Mouse (Mus musculus): ENCODE measurements at regions not wholly inside any gene's neighbourhood (a gene's known extent, or its start where the extent isn't known, plus 50 kb on each side); places are given as distances from the start of the nearest gene placed in this dataset.

DNA sequence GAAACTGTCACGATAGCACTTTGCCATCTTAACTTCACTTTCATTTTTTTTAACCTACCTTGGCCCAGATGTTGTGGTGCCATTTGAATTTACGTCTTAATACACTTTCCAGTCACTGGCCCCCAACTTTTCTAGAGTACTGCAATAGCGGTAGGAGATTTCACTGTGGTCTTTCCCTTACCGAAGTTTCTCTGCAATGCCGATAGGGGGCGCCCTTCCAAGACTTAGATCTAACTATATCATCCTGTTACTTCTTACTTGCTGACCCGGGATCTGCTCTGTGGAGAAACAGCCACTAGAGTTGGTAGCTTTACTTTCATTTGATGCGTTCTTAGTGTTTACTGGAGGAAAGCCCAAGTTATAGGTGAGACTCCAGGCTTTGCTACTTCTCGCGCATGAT lies 92.6 kb upstream of the Hmgn3 start:
- no peaks in the 10 kb centered on the region for H3K36me3 ChIP-seq (replicated peaks; ENCODE audit: control insufficient read depth, insufficient read depth, low read length)
- no peak overlapping the region for H3K4me3 ChIP-seq (ENCODE audit: low read depth, low read length)
- H3K27me3 ChIP-seq (ENCODE audit: control insufficient read depth, insufficient read depth, low read length) = no peaks in the 10 kb centered on the region
- ATAC-seq (ENCODE audit: insufficient read depth, low read depth) (no peak), DNase-seq (ENCODE audit: low spot score) (no peak)
- H3K9me3 ChIP-seq (replicated peaks; ENCODE audit: control insufficient read depth, low read length) = no peaks in the 10 kb centered on the region
- H3K4me1 ChIP-seq (ENCODE audit: control insufficient read depth, insufficient read depth) = no peaks in the 10 kb centered on the region
- no peak overlapping the region for H3K9ac ChIP-seq (replicated peaks; ENCODE audit: low read depth, low read length)
- no peak for TF ChIP-seq CTCF (IDR thresholded peaks at IDR 0.05; ENCODE audit: low read depth)
- TF ChIP-seq EP300 (IDR thresholded peaks at IDR 0.05; ENCODE audit: low read depth) = no peak
- H3K4me2 ChIP-seq (ENCODE audit: low read depth, low read length) = no peak overlapping the region
- H3K27ac ChIP-seq (ENCODE audit: low read depth) = no peak overlapping the region
- WGBS = 77% methylated on average over 10 of the region's 10 CpGs

DNA sequence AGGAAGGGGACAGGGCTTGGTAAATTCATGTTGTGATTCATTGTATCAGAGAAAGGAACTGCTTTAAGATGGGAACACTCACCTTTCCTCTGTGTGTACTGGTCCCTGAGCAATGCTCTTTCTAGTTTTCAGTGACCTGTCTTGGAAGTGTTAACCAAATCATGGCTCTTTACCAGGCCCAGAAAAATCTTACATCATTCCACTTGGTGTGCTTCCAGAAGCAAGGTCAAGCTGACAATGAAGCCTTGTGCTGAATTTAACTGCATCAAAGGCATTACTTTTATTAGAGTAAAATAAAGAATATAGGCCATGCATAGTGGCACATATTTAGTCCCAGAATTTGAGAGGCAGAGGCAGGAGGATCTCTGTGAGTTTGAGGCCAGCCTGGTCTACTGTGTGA lies 75.4 kb upstream of the Hmgn3 start:
- Histone ChIP-seq H3K4me1 (ENCODE audit: control insufficient read depth, insufficient read depth) (no peaks in the 10 kb centered on the region), H3K4me3 (ENCODE audit: low read depth, low read length) (no peak overlapping the region), H3K9me3 (replicated peaks; ENCODE audit: control insufficient read depth, low read length) (no peaks in the 10 kb centered on the region), H3K4me2 (ENCODE audit: low read depth, low read length) (no peak overlapping the region), H3K27me3 (ENCODE audit: control insufficient read depth, insufficient read depth, low read length) (no peaks in the 10 kb centered on the region), H3K9ac (replicated peaks; ENCODE audit: low read depth, low read length) (no peak overlapping the region), H3K36me3 (replicated peaks; ENCODE audit: control insufficient read depth, insufficient read depth, low read length) (no peaks in the 10 kb centered on the region), H3K27ac (ENCODE audit: low read depth) (no peak overlapping the region)
- ATAC-seq (ENCODE audit: insufficient read depth, low read depth) (no peak), DNase-seq (ENCODE audit: low spot score) (no peak)
- TF ChIP-seq EP300 (IDR thresholded peaks at IDR 0.05; ENCODE audit: low read depth) (no peak), CTCF (IDR thresholded peaks at IDR 0.05; ENCODE audit: low read depth) (no peak)

DNA sequence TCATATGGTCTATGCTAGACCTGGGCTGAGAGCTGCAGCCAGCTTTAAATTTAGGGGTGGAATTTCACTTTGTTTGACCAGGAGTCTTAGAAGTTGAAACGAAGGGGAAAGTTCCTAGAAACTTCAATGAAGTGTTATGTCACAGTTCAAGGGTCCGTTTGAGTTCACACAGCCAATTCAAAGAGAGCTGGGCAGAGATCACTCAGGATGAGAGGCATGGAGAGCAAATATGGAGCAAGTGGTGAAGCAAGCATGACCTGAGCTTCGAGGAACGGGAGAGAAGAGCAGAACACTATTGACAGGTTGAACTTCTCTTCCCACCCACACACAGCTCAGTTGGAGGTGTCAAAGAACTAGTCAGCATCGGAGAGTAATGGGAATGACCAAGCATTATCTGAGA lies 56.1 kb upstream of the Hmgn3 start:
- WGBS = 65% methylated on average over 5 of the region's 5 CpGs

DNA sequence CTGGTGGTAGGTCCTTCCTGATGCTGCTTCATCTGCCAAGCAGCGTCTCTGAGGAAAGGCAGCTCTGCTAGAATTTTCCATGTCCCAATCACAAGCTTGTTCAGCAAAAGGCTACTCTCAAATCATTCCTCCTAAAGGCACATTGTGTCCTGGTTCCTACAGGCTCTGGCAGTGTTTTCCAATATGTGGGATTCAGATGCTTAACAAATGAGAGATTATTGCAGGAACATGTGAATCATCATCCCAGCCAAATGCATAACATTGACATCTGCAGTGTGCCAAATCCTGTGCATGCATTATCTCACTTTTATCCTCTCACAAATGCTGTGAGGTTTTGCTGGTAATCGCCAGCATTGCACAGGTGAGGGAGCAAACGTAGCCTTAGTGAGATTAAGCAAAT lies 53.3 kb upstream of the Hmgn3 start:
- no peak overlapping the region for H3K27ac ChIP-seq (ENCODE audit: low read depth)
- no peak for ATAC-seq (ENCODE audit: insufficient read depth, low read depth)
- H3K27me3 ChIP-seq (ENCODE audit: control insufficient read depth, insufficient read depth, low read length) = no peaks in the 10 kb centered on the region
- WGBS = 81% methylated on average over 3 of the region's 3 CpGs
- TF ChIP-seq CTCF (IDR thresholded peaks at IDR 0.05; ENCODE audit: low read depth) = no peak
- no peak for TF ChIP-seq EP300 (IDR thresholded peaks at IDR 0.05; ENCODE audit: low read depth)
- no peaks in the 10 kb centered on the region for H3K36me3 ChIP-seq (replicated peaks; ENCODE audit: control insufficient read depth, insufficient read depth, low read length)
- no peak overlapping the region for H3K4me3 ChIP-seq (ENCODE audit: low read depth, low read length)
- H3K9me3 ChIP-seq (replicated peaks; ENCODE audit: control insufficient read depth, low read length) = no peaks in the 10 kb centered on the region
- H3K9ac ChIP-seq (replicated peaks; ENCODE audit: low read depth, low read length) = no peak overlapping the region
- DNase-seq (ENCODE audit: low spot score) = no peak
- H3K4me1 ChIP-seq (ENCODE audit: control insufficient read depth, insufficient read depth) = no peaks in the 10 kb centered on the region
- no peak overlapping the region for H3K4me2 ChIP-seq (ENCODE audit: low read depth, low read length)

More for the DNA sequence above, 56.1 kb upstream of the Hmgn3 start:
- DNase-seq (ENCODE audit: low spot score) = no peak
- no peaks in the 10 kb centered on the region for H3K27me3 ChIP-seq (ENCODE audit: control insufficient read depth, insufficient read depth, low read length)
- no peak overlapping the region for H3K4me2 ChIP-seq (ENCODE audit: low read depth, low read length)
- no peak overlapping the region for H3K4me3 ChIP-seq (ENCODE audit: low read depth, low read length)
- H3K4me1 ChIP-seq (ENCODE audit: control insufficient read depth, insufficient read depth) = no peaks in the 10 kb centered on the region
- H3K9ac ChIP-seq (replicated peaks; ENCODE audit: low read depth, low read length) = no peak overlapping the region
- no peak overlapping the region for H3K27ac ChIP-seq (ENCODE audit: low read depth)
- H3K9me3 ChIP-seq (replicated peaks; ENCODE audit: control insufficient read depth, low read length) = no peaks in the 10 kb centered on the region
- ATAC-seq (ENCODE audit: insufficient read depth, low read depth) = no peak
- no peaks in the 10 kb centered on the region for H3K36me3 ChIP-seq (replicated peaks; ENCODE audit: control insufficient read depth, insufficient read depth, low read length)
- TF ChIP-seq CTCF (IDR thresholded peaks at IDR 0.05; ENCODE audit: low read depth) = no peak
- TF ChIP-seq EP300 (IDR thresholded peaks at IDR 0.05; ENCODE audit: low read depth) = no peak

DNA sequence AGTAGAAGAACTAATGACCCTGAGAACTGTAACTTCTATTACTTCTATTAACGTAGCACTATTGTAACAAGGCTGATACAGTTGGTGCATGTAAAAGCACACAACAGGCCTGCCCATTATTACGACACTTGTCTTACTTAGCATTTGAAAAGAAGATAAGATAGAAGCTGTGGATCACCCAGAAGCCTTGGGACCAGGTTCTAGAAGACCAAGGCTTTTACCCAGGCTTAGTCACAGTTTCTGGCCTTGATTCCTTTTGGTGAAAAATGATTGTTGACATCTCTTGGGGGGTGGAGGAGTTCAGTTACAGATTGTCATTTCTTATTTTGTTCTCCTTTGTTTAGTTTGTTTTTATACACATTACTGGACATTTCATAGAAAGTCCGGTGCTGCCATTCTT lies 52.7 kb upstream of the Hmgn3 start:
- Histone ChIP-seq H3K36me3 (replicated peaks; ENCODE audit: control insufficient read depth, insufficient read depth, low read length) (no peaks in the 10 kb centered on the region), H3K4me3 (ENCODE audit: low read depth, low read length) (no peak overlapping the region), H3K4me2 (ENCODE audit: low read depth, low read length) (no peak overlapping the region), H3K9me3 (replicated peaks; ENCODE audit: control insufficient read depth, low read length) (no peaks in the 10 kb centered on the region), H3K4me1 (ENCODE audit: control insufficient read depth, insufficient read depth) (no peaks in the 10 kb centered on the region), H3K9ac (replicated peaks; ENCODE audit: low read depth, low read length) (no peak overlapping the region), H3K27ac (ENCODE audit: low read depth) (no peak overlapping the region), H3K27me3 (ENCODE audit: control insufficient read depth, insufficient read depth, low read length) (no peaks in the 10 kb centered on the region)
- TF ChIP-seq EP300 (IDR thresholded peaks at IDR 0.05; ENCODE audit: low read depth) (no peak), CTCF (IDR thresholded peaks at IDR 0.05; ENCODE audit: low read depth) (no peak)
- WGBS = 79% methylated on average over 3 of the region's 3 CpGs
- ATAC-seq (ENCODE audit: insufficient read depth, low read depth) (no peak), DNase-seq (ENCODE audit: low spot score) (no peak)

- DNase-seq (ENCODE audit: low spot score) (no peak), ATAC-seq (ENCODE audit: insufficient read depth, low read depth) (no peak)
- H3K4me1 ChIP-seq (ENCODE audit: control insufficient read depth, insufficient read depth) = no peaks in the 10 kb centered on the region
- H3K27ac ChIP-seq (ENCODE audit: low read depth) = no peak overlapping the region
- TF ChIP-seq CTCF (IDR thresholded peaks at IDR 0.05; ENCODE audit: low read depth) (no peak), EP300 (IDR thresholded peaks at IDR 0.05; ENCODE audit: low read depth) (no peak)
- H3K9ac ChIP-seq (replicated peaks; ENCODE audit: low read depth, low read length) = no peak overlapping the region
- WGBS = 67% methylated on average over 5 of the region's 5 CpGs
- no peak overlapping the region for H3K4me2 ChIP-seq (ENCODE audit: low read depth, low read length)
- no peak overlapping the region for H3K4me3 ChIP-seq (ENCODE audit: low read depth, low read length)
- no peaks in the 10 kb centered on the region for H3K36me3 ChIP-seq (replicated peaks; ENCODE audit: control insufficient read depth, insufficient read depth, low read length)
- no peaks in the 10 kb centered on the region for H3K9me3 ChIP-seq (replicated peaks; ENCODE audit: control insufficient read depth, low read length)
- H3K27me3 ChIP-seq (ENCODE audit: control insufficient read depth, insufficient read depth, low read length) = no peaks in the 10 kb centered on the region
Measured at GRCm38 (mm10) chr9:83197013-83197412, 50.5 kb upstream of the Hmgn3 start.
